Mouse (Mus musculus) kidney, embryonic 14.5 days (tissue): ENCODE data around the gene Sik3. TPM values are rescaled to one million over a fixed set of nuclear protein-coding genes. Genes with fewer than 3 reads are reported as not detected.

Source experiments
- ATAC-seq: fragments of 200-750 bp; cut with Nextera tagmentation; 2 replicates; pipeline ENCODE4 v1.8.0; 2017; ENCODE audit warnings: moderate number of reproducible peaks, mild to moderate bottlenecking, moderate TSS enrichment, moderate library complexity; ENCODE audit not compliant: low FRiP score, low TSS enrichment
- H3K27ac ChIP-seq: fragments of 300-500 bp; sonication (generic); 2 replicates; pipeline ENCODE4 v1.5.1; 2014; ENCODE audit warnings: low read depth, mild to moderate bottlenecking, low read length, moderate library complexity, mixed read lengths
- H3K27me3 ChIP-seq: fragments of 300-500 bp; sonication (generic); 2 replicates; pipeline ENCODE4 v1.6.1; 2014; ENCODE audit warnings: mild to moderate bottlenecking, low read length; ENCODE audit not compliant: control insufficient read depth, insufficient read depth
- H3K36me3 ChIP-seq: fragments of 300-500 bp; sonication (generic); 2 replicates; pipeline ENCODE4 v1.6.1; 2014; ENCODE audit warnings: low read length, mixed read lengths; ENCODE audit not compliant: control insufficient read depth, insufficient read depth
- H3K4me1 ChIP-seq: fragments of 300-500 bp; sonication (generic); 2 replicates; pipeline ENCODE4 v1.6.1; 2014; ENCODE audit warnings: low read length, mixed read lengths; ENCODE audit not compliant: control insufficient read depth, insufficient read depth
- H3K4me2 ChIP-seq: fragments of 300-500 bp; sonication (generic); replicated peaks from 2 replicates; pipeline ENCODE4 v1.6.1; 2014; ENCODE audit warnings: low read depth, mild to moderate bottlenecking, low read length
- H3K4me3 ChIP-seq: fragments of 300-500 bp; sonication (generic); 2 replicates; pipeline ENCODE4 v1.5.1; 2014; ENCODE audit warnings: mild to moderate bottlenecking, low read length
- H3K9ac ChIP-seq: fragments of 300-500 bp; sonication (generic); 2 replicates; pipeline ENCODE4 v1.6.1; 2014; ENCODE audit warnings: low read depth, mild to moderate bottlenecking, low read length, moderate library complexity
- H3K9me3 ChIP-seq: fragments of 300-500 bp; sonication (generic); 2 replicates; pipeline ENCODE4 v1.6.1; 2016; ENCODE audit warnings: low read length; ENCODE audit not compliant: control insufficient read depth
- WGBS: fragments of 180-500 bp; shearing (Covaris S2); extraction: QIAGEN DNeasy Blood & Tissue Kit; methylation state at CpG from one replicate; pipeline ENCODE4 v1.1.7; 2014; 5-methylcytosine and 5-hydroxymethylcytosine counted together
- polyA plus RNA-seq: library from polyadenylated mRNA; unstranded; fragments of >200 nt; fragmentation: Nextera tagmentation; extraction: Ambion mirVana; gene quantifications from 2 replicates; pipeline ENCODE4 v1.2.1, GENCODE M21; 2014

Sik3 gene
- polyA plus RNA-seq, 1 experiment from 2014 or later: 10.1 TPM

DNA sequence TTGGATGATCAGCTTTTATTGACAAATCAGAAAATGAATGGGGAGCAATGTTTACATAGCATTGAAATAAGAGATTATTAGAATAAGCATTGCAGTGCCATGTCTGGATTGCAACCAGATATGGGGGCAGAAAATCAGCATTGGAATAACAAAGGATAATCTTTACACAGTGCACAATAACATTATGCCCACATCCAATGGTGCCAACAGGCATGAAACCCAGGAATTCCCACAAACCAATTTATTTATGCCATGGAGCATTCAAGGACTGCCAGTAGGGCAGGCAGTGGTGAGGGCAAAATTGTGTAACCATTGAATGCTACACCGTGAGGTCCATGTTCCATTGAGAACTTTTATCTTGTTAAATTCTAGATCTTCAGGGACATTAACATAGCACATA, 129.4 kb downstream of the Sik3 start:
- Histone ChIP-seq H3K27ac (no peak overlapping the region), H3K4me1 (no peaks in the 10 kb centered on the region), H3K4me2 (no peak overlapping the region), H3K36me3 (no peaks in the 10 kb centered on the region), H3K4me3 (no peak overlapping the region), H3K9me3 (no peaks in the 10 kb centered on the region), H3K27me3 (no peaks in the 10 kb centered on the region), H3K9ac (no peak overlapping the region)
- ATAC-seq: no peak
- 88% methylated on average over 1 of the region's 1 CpGs for WGBS

DNA sequence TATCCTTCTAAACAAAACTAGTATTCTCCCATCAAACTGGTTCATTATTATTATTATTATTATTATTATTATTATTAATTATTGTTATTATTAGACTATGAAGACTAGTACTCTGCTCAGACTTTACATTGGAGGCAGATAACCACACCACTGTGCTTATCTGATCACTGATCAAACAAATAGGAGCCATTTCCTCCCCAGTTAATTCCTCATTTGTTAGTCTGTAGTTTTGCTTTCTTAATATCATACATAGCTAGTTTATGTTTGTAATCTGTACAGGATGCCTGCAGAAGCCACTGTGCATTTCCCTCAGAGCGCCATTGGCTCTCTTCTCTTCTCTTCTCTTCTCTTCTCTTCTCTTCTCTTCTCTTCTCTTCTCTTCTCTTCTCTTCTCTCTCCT, 129.9 kb downstream of the Sik3 start:
- no peak overlapping the region for H3K4me2 ChIP-seq
- H3K27me3 ChIP-seq: no peaks in the 10 kb centered on the region
- no peak overlapping the region for H3K9ac ChIP-seq
- no peak for ATAC-seq
- no peak overlapping the region for H3K27ac ChIP-seq
- H3K4me1 ChIP-seq: no peaks in the 10 kb centered on the region
- H3K36me3 ChIP-seq: no peaks in the 10 kb centered on the region
- no peaks in the 10 kb centered on the region for H3K9me3 ChIP-seq
- H3K4me3 ChIP-seq: no peak overlapping the region
- 92% methylated on average over 1 of the region's 1 CpGs for WGBS

DNA sequence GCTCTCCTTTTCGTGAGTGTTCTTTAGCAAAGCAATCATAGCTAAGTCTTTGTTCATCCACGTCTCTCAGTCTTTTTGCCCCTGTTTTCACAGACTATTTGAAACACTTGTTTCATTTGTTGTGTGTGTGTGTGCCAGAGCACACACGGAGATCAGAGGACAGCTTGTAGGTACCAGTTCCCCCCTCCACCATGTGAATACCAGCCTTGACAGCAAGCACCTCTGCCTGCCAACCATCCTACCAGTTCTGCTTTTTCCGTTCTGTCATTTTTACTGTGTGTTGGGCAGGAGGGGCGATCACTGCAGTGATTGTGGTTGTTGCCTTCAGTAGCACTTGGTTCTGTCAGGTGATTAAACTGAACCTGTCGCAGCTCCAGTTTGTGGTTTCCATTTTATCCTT, 132.4 kb downstream of the Sik3 start:
- Histone ChIP-seq H3K27ac (no peak overlapping the region), H3K4me2 (no peak overlapping the region), H3K36me3 (no peaks in the 10 kb centered on the region), H3K4me1 (peaks cover 4% of the 10 kb centered on the region; the same call in 1 of the 2 replicates), H3K9me3 (no peaks in the 10 kb centered on the region), H3K9ac (no peak overlapping the region), H3K4me3 (no peak overlapping the region), H3K27me3 (no peaks in the 10 kb centered on the region)
- ATAC-seq: no peak
- 88% methylated on average over 6 of the region's 6 CpGs for WGBS

GRCm38 (mm10) chr9:46146437-46146836, 133.8 kb downstream of the Sik3 start:
- Histone ChIP-seq H3K36me3 (no peaks in the 10 kb centered on the region), H3K4me3 (no peak overlapping the region), H3K9me3 (no peaks in the 10 kb centered on the region), H3K4me1 (peaks cover 11% of the 10 kb centered on the region), H3K27ac (no peak overlapping the region), H3K27me3 (no peaks in the 10 kb centered on the region), H3K9ac (no peak overlapping the region), H3K4me2 (no peak overlapping the region)
- no peak for ATAC-seq
- 45% methylated on average over 3 of the region's 3 CpGs for WGBS

DNA sequence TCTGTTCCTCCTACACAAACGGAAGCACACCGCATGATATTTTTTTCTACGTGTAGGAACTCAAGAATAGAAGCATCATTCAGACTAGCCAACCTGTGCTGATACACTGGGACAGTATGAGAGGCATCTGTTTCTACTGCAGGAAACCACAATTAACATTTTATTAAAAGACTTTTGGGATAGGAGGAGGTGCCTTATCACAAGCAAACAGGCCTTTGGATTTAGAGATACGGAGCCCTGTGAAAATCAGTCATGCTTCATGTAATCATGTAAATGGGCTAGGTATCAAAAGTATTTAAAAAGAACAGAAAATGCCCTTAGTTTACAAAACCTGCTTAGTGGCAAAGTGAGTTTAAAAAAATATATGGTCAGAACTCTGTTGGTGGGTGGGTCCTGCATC, 136.1 kb downstream of the Sik3 start:
- Histone ChIP-seq H3K27me3 (no peaks in the 10 kb centered on the region), H3K27ac (no peak overlapping the region), H3K4me1 (peaks cover 14% of the 10 kb centered on the region), H3K36me3 (no peaks in the 10 kb centered on the region), H3K4me2 (no peak overlapping the region), H3K9ac (no peak overlapping the region), H3K4me3 (no peak overlapping the region), H3K9me3 (no peaks in the 10 kb centered on the region)
- ATAC-seq: no peak
- 92% methylated on average over 4 of the region's 4 CpGs for WGBS

DNA sequence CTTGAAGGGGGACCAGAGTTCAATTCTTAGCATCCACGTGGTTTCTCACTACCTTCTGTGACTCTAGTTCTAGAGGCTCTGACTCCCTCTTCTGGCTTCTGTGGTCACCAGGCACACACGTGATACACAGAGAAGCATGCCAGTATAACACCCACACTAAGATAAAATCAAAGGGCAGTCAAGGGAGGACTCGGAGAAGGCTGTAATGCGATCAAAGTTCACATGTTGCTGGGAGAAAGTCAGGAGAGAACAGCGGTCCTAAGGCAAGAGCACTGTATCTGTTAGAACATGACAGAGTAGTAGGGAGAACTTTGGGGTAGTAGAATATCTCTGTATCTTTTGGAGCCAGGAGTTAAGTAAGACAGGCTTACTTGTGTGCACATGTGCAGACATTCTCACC, 136.8 kb downstream of the Sik3 start:
- no peaks in the 10 kb centered on the region for H3K27me3 ChIP-seq
- no peak for ATAC-seq
- H3K4me3 ChIP-seq: no peak overlapping the region
- H3K9ac ChIP-seq: no peak overlapping the region
- no peak overlapping the region for H3K4me2 ChIP-seq
- H3K36me3 ChIP-seq: no peaks in the 10 kb centered on the region
- peak overlapping the region; percentile 67 for H3K27ac ChIP-seq
- WGBS: 63% methylated on average over 5 of the region's 5 CpGs
- no peaks in the 10 kb centered on the region for H3K9me3 ChIP-seq
- peaks cover 14% of the 10 kb centered on the region for H3K4me1 ChIP-seq

- 65% methylated on average over 7 of the region's 7 CpGs for WGBS
- H3K4me2 ChIP-seq: no peak overlapping the region
- no peak overlapping the region for H3K9ac ChIP-seq
- H3K27me3 ChIP-seq: no peaks in the 10 kb centered on the region
- peaks cover 17% of the 10 kb centered on the region for H3K4me1 ChIP-seq
- H3K27ac ChIP-seq: peak overlapping the region; percentile 67
- no peak for ATAC-seq
- H3K9me3 ChIP-seq: no peaks in the 10 kb centered on the region
- no peaks in the 10 kb centered on the region for H3K36me3 ChIP-seq
- H3K4me3 ChIP-seq: no peak overlapping the region
Measured at GRCm38 (mm10) chr9:46150116-46150515, 137.5 kb downstream of the Sik3 start.

- Histone ChIP-seq H3K4me1 (peaks cover 17% of the 10 kb centered on the region), H3K27me3 (no peaks in the 10 kb centered on the region), H3K9ac (no peak overlapping the region), H3K4me2 (no peak overlapping the region), H3K27ac (peak overlapping the region; percentile 67), H3K9me3 (no peaks in the 10 kb centered on the region), H3K36me3 (no peaks in the 10 kb centered on the region), H3K4me3 (no peak overlapping the region)
- WGBS: 59% methylated on average over 2 of the region's 2 CpGs
- no peak for ATAC-seq
Measured at GRCm38 (mm10) chr9:46150890-46151703, 138.5 kb downstream of the Sik3 start.

DNA sequence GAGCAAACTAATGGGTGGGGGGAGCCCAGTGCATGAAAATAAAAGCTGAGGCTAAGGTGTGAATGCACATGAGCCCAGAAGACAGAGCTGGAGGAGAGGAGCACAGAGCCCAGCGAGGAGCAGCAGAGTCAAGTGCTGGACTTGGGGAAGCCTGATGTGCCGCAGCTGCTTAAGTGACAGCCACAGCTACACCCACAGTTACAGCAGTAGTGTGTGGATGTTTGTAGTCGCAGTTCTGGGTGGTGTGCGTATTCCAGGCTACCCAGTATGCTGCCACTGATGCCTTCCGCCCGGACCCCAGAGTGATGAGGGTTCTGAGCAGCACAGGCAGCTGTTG, 139.1 kb downstream of the Sik3 start:
- H3K4me2 ChIP-seq: no peak overlapping the region
- WGBS: 56% methylated on average over 6 of the region's 6 CpGs
- H3K27me3 ChIP-seq: no peaks in the 10 kb centered on the region
- no peak overlapping the region for H3K4me3 ChIP-seq
- no peaks in the 10 kb centered on the region for H3K9me3 ChIP-seq
- peaks cover 17% of the 10 kb centered on the region for H3K4me1 ChIP-seq
- no peak overlapping the region for H3K9ac ChIP-seq
- no peak for ATAC-seq
- H3K27ac ChIP-seq: peak overlapping the region; percentile 67; the same call in 1 of the 2 replicates
- H3K36me3 ChIP-seq: no peaks in the 10 kb centered on the region
